Mouse (Mus musculus) lung, embryonic 15.5 days (tissue): Measurements from ENCODE around the gene Ppm1l. TPM values are rescaled to one million over a fixed set of nuclear protein-coding genes. Genes with fewer than 3 reads are reported as not detected.

Experiments used
- ATAC-seq: fragments of 200-750 bp; cut with Nextera tagmentation; 2 replicates; pipeline ENCODE4 v1.8.0; 2017; ENCODE audit warnings: moderate number of reproducible peaks, borderline replicate concordance; ENCODE audit not compliant: low FRiP score, low TSS enrichment; ENCODE audit errors: extremely low read depth
- H3K27ac ChIP-seq: fragments of 300-500 bp; sonication (generic); 2 replicates; pipeline ENCODE4 v1.5.1; 2015; ENCODE audit warnings: moderate library complexity, mild to moderate bottlenecking, inconsistent platforms
- H3K27me3 ChIP-seq: fragments of 300-500 bp; sonication (generic); 2 replicates; pipeline ENCODE4 v1.6.1; 2015; ENCODE audit warnings: inconsistent platforms
- H3K36me3 ChIP-seq: fragments of 300-500 bp; sonication (generic); 2 replicates; pipeline ENCODE4 v1.6.1; 2015; ENCODE audit warnings: inconsistent platforms
- H3K4me1 ChIP-seq: fragments of 300-500 bp; sonication (generic); 2 replicates; pipeline ENCODE4 v1.6.1; 2015; ENCODE audit warnings: inconsistent platforms
- H3K4me2 ChIP-seq: fragments of 300-500 bp; sonication (generic); 2 replicates; pipeline ENCODE4 v1.6.1; 2015; ENCODE audit warnings: inconsistent platforms, mild to moderate bottlenecking, moderate library complexity
- H3K4me3 ChIP-seq: fragments of 300-500 bp; sonication (generic); 2 replicates; pipeline ENCODE4 v1.5.1; 2015; ENCODE audit warnings: mild to moderate bottlenecking, inconsistent platforms
- H3K9ac ChIP-seq: fragments of 300-500 bp; sonication (generic); 2 replicates; pipeline ENCODE4 v1.6.1; 2015; ENCODE audit warnings: inconsistent platforms
- H3K9me3 ChIP-seq: fragments of 300-500 bp; sonication (generic); 2 replicates; pipeline ENCODE4 v1.6.1; 2016; ENCODE audit warnings: inconsistent platforms
- WGBS: fragments of 180-500 bp; shearing (Covaris S2); methylation state at CpG from one replicate; pipeline ENCODE4 v1.1.7; 2015; 5-methylcytosine and 5-hydroxymethylcytosine counted together
- polyA plus RNA-seq: library from polyadenylated mRNA; unstranded; fragments of >200 nt; fragmentation: Nextera tagmentation; extraction: Ambion mirVana; gene quantifications from 2 replicates; pipeline ENCODE4 v1.2.1, GENCODE M21; 2015

The Ppm1l gene
- polyA plus RNA-seq, 1 experiment from 2014 or later, result 6.9 TPM

GRCm38 (mm10) chr3:69535486-69535885 is 218.8 kb downstream of the Ppm1l start:
- Histone ChIP-seq H3K27me3 (no peaks in the 10 kb centered on the region), H3K4me1 (peaks cover 23% of the 10 kb centered on the region; the same call in 1 of the 2 replicates), H3K4me2 (no peak overlapping the region), H3K36me3 (no peaks in the 10 kb centered on the region), H3K9me3 (no peaks in the 10 kb centered on the region), H3K27ac (no peak overlapping the region), H3K4me3 (no peak overlapping the region), H3K9ac (no peak overlapping the region)
- no peak for ATAC-seq
- 88% methylated on average over 10 of the region's 10 CpGs for WGBS

GRCm38 (mm10) chr3:69535941-69536647 is 219.4 kb downstream of the Ppm1l start:
- H3K4me2 ChIP-seq, result peak overlapping the region; percentile 7; the same call in 1 of the 2 replicates
- no peaks in the 10 kb centered on the region for H3K9me3 ChIP-seq
- no peak overlapping the region for H3K9ac ChIP-seq
- no peaks in the 10 kb centered on the region for H3K36me3 ChIP-seq
- peak overlapping the region; percentile 69 for H3K27ac ChIP-seq
- no peak overlapping the region for H3K4me3 ChIP-seq
- peaks cover 23% of the 10 kb centered on the region; the same call in 1 of the 2 replicates for H3K4me1 ChIP-seq
- peak; percentile 61 for ATAC-seq
- no peaks in the 10 kb centered on the region for H3K27me3 ChIP-seq
- 39% methylated on average over 25 of the region's 25 CpGs for WGBS

GRCm38 (mm10) chr3:69542962-69543361 is 226.3 kb downstream of the Ppm1l start:
- H3K4me1 ChIP-seq, result no peaks in the 10 kb centered on the region; the same call in 1 of the 2 replicates
- H3K27ac ChIP-seq, result no peak overlapping the region
- no peaks in the 10 kb centered on the region for H3K27me3 ChIP-seq
- no peaks in the 10 kb centered on the region for H3K9me3 ChIP-seq
- no peak overlapping the region for H3K4me2 ChIP-seq
- WGBS, result 66% methylated on average over 8 of the region's 8 CpGs
- no peak overlapping the region for H3K9ac ChIP-seq
- H3K4me3 ChIP-seq, result no peak overlapping the region
- no peaks in the 10 kb centered on the region for H3K36me3 ChIP-seq
- 0 out of 2 replicates have a peak, but pooled peaks have one; percentile 46 for ATAC-seq

GRCm38 (mm10) chr3:69543730-69544129 is 227.1 kb downstream of the Ppm1l start:
- no peak overlapping the region for H3K4me2 ChIP-seq
- H3K9me3 ChIP-seq, result no peaks in the 10 kb centered on the region
- no peak overlapping the region for H3K27ac ChIP-seq
- no peak overlapping the region for H3K4me3 ChIP-seq
- H3K36me3 ChIP-seq, result no peaks in the 10 kb centered on the region
- no peaks in the 10 kb centered on the region for H3K27me3 ChIP-seq
- peaks cover 3% of the 10 kb centered on the region; the same call in 1 of the 2 replicates for H3K4me1 ChIP-seq
- H3K9ac ChIP-seq, result no peak overlapping the region
- 74% methylated on average over 1 of the region's 1 CpGs for WGBS
- no peak for ATAC-seq

- Histone ChIP-seq H3K36me3 (no peaks in the 10 kb centered on the region), H3K4me1 (peaks cover 4% of the 10 kb centered on the region; the same call in 1 of the 2 replicates), H3K27me3 (no peaks in the 10 kb centered on the region), H3K9me3 (no peaks in the 10 kb centered on the region), H3K4me2 (no peak overlapping the region), H3K4me3 (no peak overlapping the region), H3K9ac (no peak overlapping the region), H3K27ac (no peak overlapping the region)
- no peak for ATAC-seq
- WGBS, result 71% methylated on average over 5 of the region's 5 CpGs
Measured at GRCm38 (mm10) chr3:69545017-69545416, 228.4 kb downstream of the Ppm1l start.

- WGBS, result 63% methylated on average over 22 of the region's 22 CpGs
- no peak overlapping the region for H3K27ac ChIP-seq
- no peaks in the 10 kb centered on the region for H3K36me3 ChIP-seq
- H3K4me3 ChIP-seq, result no peak overlapping the region
- H3K9ac ChIP-seq, result no peak overlapping the region
- H3K9me3 ChIP-seq, result no peaks in the 10 kb centered on the region
- H3K4me1 ChIP-seq, result peaks cover 4% of the 10 kb centered on the region; the same call in 1 of the 2 replicates
- ATAC-seq, result no peak
- no peaks in the 10 kb centered on the region for H3K27me3 ChIP-seq
- H3K4me2 ChIP-seq, result no peak overlapping the region; the same call in 1 of the 2 replicates
Measured at GRCm38 (mm10) chr3:69548704-69549455, 232.2 kb downstream of the Ppm1l start.

GRCm38 (mm10) chr3:69549602-69550001 is 232.9 kb downstream of the Ppm1l start:
- H3K4me3 ChIP-seq, result no peak overlapping the region
- H3K4me1 ChIP-seq, result peaks cover 4% of the 10 kb centered on the region; the same call in 1 of the 2 replicates
- H3K27ac ChIP-seq, result no peak overlapping the region
- no peaks in the 10 kb centered on the region for H3K27me3 ChIP-seq
- no peaks in the 10 kb centered on the region for H3K36me3 ChIP-seq
- H3K9me3 ChIP-seq, result no peaks in the 10 kb centered on the region
- no peak overlapping the region for H3K9ac ChIP-seq
- no peak for ATAC-seq
- H3K4me2 ChIP-seq, result no peak overlapping the region
- WGBS, result 69% methylated on average over 4 of the region's 4 CpGs

GRCm38 (mm10) chr3:69555511-69555910 is 238.8 kb downstream of the Ppm1l start:
- H3K27ac ChIP-seq, result no peak overlapping the region
- no peaks in the 10 kb centered on the region for H3K9me3 ChIP-seq
- no peak overlapping the region for H3K9ac ChIP-seq
- H3K27me3 ChIP-seq, result no peaks in the 10 kb centered on the region
- peaks cover 17% of the 10 kb centered on the region for H3K4me1 ChIP-seq
- no peak overlapping the region for H3K4me3 ChIP-seq
- ATAC-seq, result no peak
- WGBS, result 72% methylated on average over 6 of the region's 6 CpGs
- no peaks in the 10 kb centered on the region for H3K36me3 ChIP-seq
- no peak overlapping the region for H3K4me2 ChIP-seq

GRCm38 (mm10) chr3:69556092-69556778 is 239.6 kb downstream of the Ppm1l start:
- H3K4me1 ChIP-seq, result peaks cover 17% of the 10 kb centered on the region
- WGBS, result 81% methylated on average over 12 of the region's 12 CpGs
- ATAC-seq, result no peak
- H3K4me2 ChIP-seq, result no peak overlapping the region
- H3K27ac ChIP-seq, result no peak overlapping the region
- H3K9me3 ChIP-seq, result no peaks in the 10 kb centered on the region
- H3K4me3 ChIP-seq, result no peak overlapping the region
- no peaks in the 10 kb centered on the region for H3K27me3 ChIP-seq
- H3K9ac ChIP-seq, result no peak overlapping the region
- H3K36me3 ChIP-seq, result no peaks in the 10 kb centered on the region

GRCm38 (mm10) chr3:69559316-69559974 is 242.8 kb downstream of the Ppm1l start:
- Histone ChIP-seq H3K27me3 (no peaks in the 10 kb centered on the region), H3K9me3 (no peaks in the 10 kb centered on the region), H3K4me1 (peaks cover 17% of the 10 kb centered on the region), H3K4me2 (no peak overlapping the region), H3K9ac (no peak overlapping the region), H3K4me3 (no peak overlapping the region), H3K36me3 (no peaks in the 10 kb centered on the region), H3K27ac (no peak overlapping the region)
- WGBS, result 66% methylated on average over 6 of the region's 6 CpGs
- no peak for ATAC-seq

GRCm38 (mm10) chr3:69559975-69560330 is 243.3 kb downstream of the Ppm1l start:
- Histone ChIP-seq H3K27ac (no peak overlapping the region), H3K4me2 (no peak overlapping the region), H3K36me3 (no peaks in the 10 kb centered on the region), H3K4me3 (no peak overlapping the region), H3K27me3 (no peaks in the 10 kb centered on the region), H3K9ac (no peak overlapping the region), H3K9me3 (no peaks in the 10 kb centered on the region), H3K4me1 (peaks cover 17% of the 10 kb centered on the region)
- WGBS, result 59% methylated on average over 7 of the region's 7 CpGs
- ATAC-seq, result no peak
